Mouse (Mus musculus) kidney, postnatal 14 days (tissue): Measurements from ENCODE around the gene Lipc.

Experiments
- DNase-seq: peaks from one replicate; pipeline ENCODE4 v3.0.0; 2022; ENCODE audit warnings: mixed read lengths

Gene Lipc

GRCm38 (mm10) chr9:70952126-70952525 is at the start of gene Lipc:
Gene Lipc, minus strand, starts transcription at chr9:70952226.
- no peak for DNase-seq

- no peak for DNase-seq
These were observed 47.1 kb upstream of the Lipc start for GRCm38 (mm10) chr9:70999161-70999560.

GRCm38 (mm10) chr9:70998719-70999118 is 46.7 kb upstream of the Lipc start:
- no peak for DNase-seq

GRCm38 (mm10) chr9:70993326-70993725 is 41.3 kb upstream of the Lipc start:
- peak; percentile 48 for DNase-seq

GRCm38 (mm10) chr9:70991401-70991800 is 39.4 kb upstream of the Lipc start:
- no peak for DNase-seq

- no peak for DNase-seq
These were observed 35.2 kb upstream of the Lipc start for GRCm38 (mm10) chr9:70987210-70987609.

- no peak for DNase-seq
These were observed 31.0 kb upstream of the Lipc start for GRCm38 (mm10) chr9:70982991-70983480.

- DNase-seq = no peak
These were observed 29.7 kb upstream of the Lipc start for GRCm38 (mm10) chr9:70981721-70982120.

GRCm38 (mm10) chr9:70979641-70980040 is 27.6 kb upstream of the Lipc start:
- DNase-seq = no peak

GRCm38 (mm10) chr9:70979171-70979570 is 27.1 kb upstream of the Lipc start:
- no peak for DNase-seq

GRCm38 (mm10) chr9:70977392-70977791 is 25.4 kb upstream of the Lipc start:
- DNase-seq = peak; percentile 59

GRCm38 (mm10) chr9:70975921-70976320 is 23.9 kb upstream of the Lipc start:
- DNase-seq = no peak

- no peak for DNase-seq
These were observed 21.3 kb upstream of the Lipc start for GRCm38 (mm10) chr9:70973286-70973685.

GRCm38 (mm10) chr9:70969244-70969643 is 17.2 kb upstream of the Lipc start:
- no peak for DNase-seq

GRCm38 (mm10) chr9:70965999-70966994 is 14.3 kb upstream of the Lipc start:
- no peak for DNase-seq

GRCm38 (mm10) chr9:70965422-70965821 is 13.4 kb upstream of the Lipc start:
- no peak for DNase-seq

- no peak for DNase-seq
These were observed 13.0 kb upstream of the Lipc start for GRCm38 (mm10) chr9:70965011-70965410.

- no peak for DNase-seq
These were observed 11.4 kb upstream of the Lipc start for GRCm38 (mm10) chr9:70963461-70963891.

- no peak for DNase-seq
These were observed 10.9 kb upstream of the Lipc start for GRCm38 (mm10) chr9:70962781-70963455.

GRCm38 (mm10) chr9:70960301-70960700 is 8.3 kb upstream of the Lipc start:
- DNase-seq = no peak

GRCm38 (mm10) chr9:70959866-70960265 is 7.8 kb upstream of the Lipc start:
- DNase-seq = no peak

- no peak for DNase-seq
These were observed 7.4 kb upstream of the Lipc start for GRCm38 (mm10) chr9:70959447-70959846.

- no peak for DNase-seq
These were observed 6.4 kb upstream of the Lipc start for GRCm38 (mm10) chr9:70958381-70958780.

GRCm38 (mm10) chr9:70957717-70958116 is 5.7 kb upstream of the Lipc start:
- DNase-seq = no peak
